Mouse (Mus musculus) left cerebral cortex, postnatal 4 days (tissue): ENCODE measurements around the gene Pp2d1. TPM values are rescaled to one million over a fixed set of nuclear protein-coding genes. Genes with fewer than 3 reads are reported as not detected.

ENCODE experiments used
- DNase-seq: peaks from one replicate; pipeline ENCODE4 v3.0.0-alpha.2; 2022
- intact Hi-C: fragments of 180-260 bp; cut with DNase I; formaldehyde crosslinking; loops from one replicate; pipeline ENCODE4 v1.15.1; 2025
- total RNA-seq, 2 experiments: library from RNA; stranded (reverse); gene quantifications; 2 replicates each; pipeline ENCODE4 v1.2.3; 2021

Pp2d1 gene
- total RNA-seq, 2 experiments from 2014 or later: not detected

GRCm38 (mm10) chr17:53488291-53489006 lies 50.8 kb downstream of the Pp2d1 start:
- DNase-seq: no peak
- intact Hi-C loops: no loop called here

GRCm38 (mm10) chr17:53480433-53480832 lies 58.8 kb downstream of the Pp2d1 start:
- no peak for DNase-seq
- intact Hi-C loops: no loop called here

GRCm38 (mm10) chr17:53479604-53480041 lies 59.6 kb downstream of the Pp2d1 start:
- intact Hi-C loops: no loop called here

GRCm38 (mm10) chr17:53478858-53479603 lies 60.2 kb downstream of the Pp2d1 start, which contains the start of gene Rab5a:
Gene Rab5a (plus strand): TSS chr17:53479234.
- intact Hi-C loops: no loop called here

More at GRCm38 (mm10) chr17:53479604-53480041, 59.6 kb downstream of the Pp2d1 start:
- peak; percentile 50 for DNase-seq

GRCm38 (mm10) chr17:53478066-53478857 lies 61.0 kb downstream of the Pp2d1 start:
- DNase-seq: no peak
- intact Hi-C loops: no loop called here

More at GRCm38 (mm10) chr17:53478858-53479603, 60.2 kb downstream of the Pp2d1 start, which contains the start of gene Rab5a:
- peak; percentile 99 for DNase-seq

- intact Hi-C loops: no loop called here
- DNase-seq: no peak
These were observed 70.6 kb downstream of the Pp2d1 start for GRCm38 (mm10) chr17:53468697-53469096.

GRCm38 (mm10) chr17:53465569-53465968 lies 73.7 kb downstream of the Pp2d1 start:
- DNase-seq: no peak

GRCm38 (mm10) chr17:53463496-53463840 lies 75.8 kb downstream of the Pp2d1 start:
- DNase-seq: no peak
- intact Hi-C loops: no loop called here

More at GRCm38 (mm10) chr17:53465569-53465968, 73.7 kb downstream of the Pp2d1 start:
- intact Hi-C loops: no loop called here

- DNase-seq: peak; percentile 88
- intact Hi-C loops: no loop called here
These were observed 76.4 kb downstream of the Pp2d1 start, which contains the start of gene Efhb for GRCm38 (mm10) chr17:53462603-53463495. Gene Efhb (minus strand): TSS chr17:53463321.

Other genes starting within 250 kb of the Pp2d1 start
- under 1 TPM; 0.80 to 0.93 TPM for gene Efhb, start 76.1 kb downstream of the Pp2d1 start, total RNA-seq
- gene Rab5a, start 60.2 kb downstream of the Pp2d1 start, total RNA-seq: 100 to 1,000 TPM; 108 TPM
- gene Kat2b, start 27.4 kb upstream of the Pp2d1 start, total RNA-seq: 10 to 100 TPM; 14.2 to 14.4 TPM
- 1 to 10 TPM; 1.9 to 2.2 TPM for gene Sgo1, start 149.9 kb upstream of the Pp2d1 start, total RNA-seq